Mouse (Mus musculus) heart, adult 8-10 months (tissue): ENCODE data around the gene Epha1. TPM values are rescaled to one million over a fixed set of nuclear protein-coding genes. Genes with fewer than 3 reads are reported as not detected.

Experiments
- DNase-seq: peaks from one replicate; pipeline ENCODE4 v3.0.0; 2022; ENCODE audit warnings: low spot score
- total RNA-seq, 4 experiments: library from RNA; stranded (reverse); gene quantifications; 2 replicates each; pipeline ENCODE4 v1.2.4; 2022

The Epha1 gene
- total RNA-seq, 4 experiments from 2014 or later, result 0.19 to 0.37 (median 0.27) TPM

DNA sequence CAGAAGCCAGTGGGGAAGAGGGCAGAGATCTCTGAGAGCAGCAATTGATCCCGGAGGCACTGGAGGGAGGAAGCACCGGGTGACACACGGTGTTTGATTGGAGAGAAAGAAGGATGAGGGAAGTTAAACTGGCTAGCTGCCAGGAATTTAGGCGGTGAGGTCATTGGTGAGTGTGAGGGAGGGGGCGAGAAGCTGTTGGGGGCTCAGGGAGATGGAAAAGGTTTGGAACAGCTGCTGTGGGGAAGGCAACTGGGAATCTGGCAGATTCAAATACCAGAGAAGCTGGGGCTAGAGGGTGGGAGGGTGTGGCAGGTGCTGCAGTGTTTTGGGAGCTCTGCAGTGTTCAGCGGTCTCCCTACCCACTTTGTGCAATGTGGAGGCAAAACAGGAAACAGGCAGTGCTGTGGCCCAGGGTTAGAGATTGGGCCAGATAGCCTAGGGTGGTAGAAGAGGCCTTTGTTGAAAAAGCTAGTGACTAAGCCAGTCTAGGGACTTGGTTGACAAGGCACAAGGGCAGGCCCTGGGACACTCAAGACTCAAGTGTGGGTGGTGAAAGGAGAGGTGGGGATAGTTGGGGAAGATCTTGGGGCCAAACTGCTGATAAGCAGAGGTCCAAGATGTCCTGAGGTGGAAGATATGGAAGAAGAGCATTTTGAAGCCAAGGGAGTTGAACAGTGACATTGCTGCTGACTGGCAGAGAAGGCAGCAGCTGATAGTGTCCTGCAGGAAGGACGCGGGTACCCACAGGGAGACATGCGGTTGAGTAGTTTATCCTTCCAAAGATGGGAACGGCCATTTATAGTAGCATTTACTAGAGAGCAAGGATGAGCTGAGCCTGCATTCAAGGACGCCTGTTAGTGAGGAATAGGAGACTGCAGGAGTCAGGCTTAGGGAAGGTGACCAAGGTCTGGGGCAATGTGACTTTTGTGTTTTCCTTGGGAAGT, 18.7 kb downstream of the Epha1 start:
- no peak for DNase-seq

DNA sequence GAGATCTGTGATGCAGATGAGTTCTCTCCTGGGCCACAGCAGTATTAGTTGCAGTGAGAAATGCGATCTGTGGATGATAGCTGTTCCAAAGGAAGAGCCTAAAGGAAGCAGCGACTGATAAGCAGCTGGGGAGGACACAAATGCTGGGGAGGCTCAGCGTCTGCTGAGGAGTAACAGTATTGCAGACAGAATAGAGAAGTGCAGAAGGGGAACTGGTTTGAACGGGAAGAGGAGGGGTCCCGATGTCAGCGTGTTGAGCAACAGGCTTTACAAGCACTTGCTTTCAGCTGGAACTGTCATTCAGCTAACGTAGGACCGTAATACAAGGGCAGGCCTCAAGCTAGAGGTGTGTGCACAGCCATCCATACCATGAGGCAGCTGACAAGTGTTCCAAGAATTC, 19.9 kb downstream of the Epha1 start:
- DNase-seq, result no peak

DNA sequence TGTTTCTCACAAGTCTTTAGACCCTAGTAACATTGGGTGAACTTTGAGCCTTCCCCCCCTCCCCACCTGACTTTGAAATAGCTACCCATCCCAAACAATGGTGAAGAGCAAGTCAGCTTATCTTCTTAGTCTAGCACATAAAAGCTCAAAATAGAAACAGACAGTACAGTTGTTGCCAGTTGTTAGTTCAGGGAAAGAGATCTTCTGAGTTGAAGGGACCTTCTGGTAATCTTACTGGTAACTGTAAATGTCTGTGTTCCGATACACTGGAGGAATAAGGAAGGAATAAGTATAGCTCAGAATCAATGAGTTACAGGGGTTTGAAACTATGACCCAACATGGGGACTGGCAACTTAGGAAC, 20.6 kb downstream of the Epha1 start:
- no peak for DNase-seq

DNA sequence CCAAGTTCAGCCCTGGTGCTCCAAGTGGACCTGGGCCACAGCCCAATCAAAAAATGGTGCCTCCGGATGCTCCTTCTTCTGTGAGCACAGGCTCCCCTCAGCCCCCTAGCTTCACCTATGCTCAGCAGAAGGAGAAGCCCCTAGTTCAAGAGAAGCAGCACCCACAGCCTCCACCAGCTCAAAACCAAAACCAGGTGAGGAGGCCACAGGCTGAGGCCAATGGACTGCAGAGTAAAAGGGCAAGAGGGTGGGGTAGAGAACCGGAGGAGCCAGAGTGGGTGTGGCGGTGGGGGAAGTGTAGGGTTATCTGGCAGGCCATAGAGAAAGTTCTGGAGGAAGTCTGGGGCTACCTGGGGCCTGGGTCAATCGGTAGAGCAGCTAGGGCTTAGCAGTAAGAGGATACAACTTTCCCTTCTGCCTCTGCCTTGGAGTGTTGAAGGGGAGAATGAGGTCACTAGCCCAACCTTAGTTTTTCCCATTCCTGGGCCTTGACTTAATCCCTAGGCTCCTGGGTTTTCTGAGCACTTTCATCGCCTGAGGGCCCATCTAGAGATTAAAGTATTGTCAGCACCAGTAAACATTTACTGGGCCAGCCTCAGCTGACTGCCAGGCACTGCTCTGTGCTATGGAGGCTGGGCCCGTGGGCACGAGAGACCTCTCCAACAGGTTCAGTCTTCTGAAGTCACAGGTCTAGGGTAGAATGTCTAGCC, 21.1 kb downstream of the Epha1 start:
- no peak for DNase-seq

DNA sequence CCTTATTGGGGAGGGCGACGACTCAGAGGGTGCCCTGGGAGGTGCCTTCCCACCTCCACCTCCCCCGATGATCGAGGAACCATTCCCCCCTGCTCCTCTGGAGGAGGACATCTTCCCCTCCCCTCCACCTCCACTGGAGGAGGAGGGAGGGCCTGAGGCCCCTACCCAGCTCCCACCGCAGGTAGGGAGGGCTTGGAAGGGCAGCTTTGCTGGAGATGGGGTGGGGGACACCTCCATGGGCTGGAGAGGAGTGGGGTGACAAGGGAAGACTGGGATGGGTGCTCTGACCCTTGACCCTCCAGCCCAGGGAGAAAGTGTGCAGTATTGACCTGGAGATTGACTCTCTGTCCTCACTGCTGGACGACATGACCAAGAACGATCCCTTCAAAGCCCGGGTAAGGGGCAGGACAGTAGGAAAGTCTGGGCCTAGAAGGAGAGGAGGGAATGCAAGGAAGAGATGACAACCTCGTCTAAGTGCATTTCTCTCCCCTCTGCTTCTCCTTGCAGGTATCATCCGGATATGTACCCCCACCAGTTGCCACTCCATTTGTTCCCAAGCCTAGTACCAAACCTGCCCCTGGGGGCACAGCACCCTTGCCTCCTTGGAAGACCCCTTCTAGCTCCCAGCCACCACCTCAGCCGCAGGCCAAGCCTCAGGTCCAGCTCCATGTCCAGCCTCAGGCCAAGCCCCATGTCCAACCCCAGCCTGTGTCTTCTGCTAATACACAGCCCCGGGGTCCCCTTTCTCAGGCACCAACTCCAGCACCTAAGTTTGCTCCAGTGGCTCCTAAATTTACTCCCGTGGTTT, 21.9 kb downstream of the Epha1 start:
- DNase-seq, result no peak

DNA sequence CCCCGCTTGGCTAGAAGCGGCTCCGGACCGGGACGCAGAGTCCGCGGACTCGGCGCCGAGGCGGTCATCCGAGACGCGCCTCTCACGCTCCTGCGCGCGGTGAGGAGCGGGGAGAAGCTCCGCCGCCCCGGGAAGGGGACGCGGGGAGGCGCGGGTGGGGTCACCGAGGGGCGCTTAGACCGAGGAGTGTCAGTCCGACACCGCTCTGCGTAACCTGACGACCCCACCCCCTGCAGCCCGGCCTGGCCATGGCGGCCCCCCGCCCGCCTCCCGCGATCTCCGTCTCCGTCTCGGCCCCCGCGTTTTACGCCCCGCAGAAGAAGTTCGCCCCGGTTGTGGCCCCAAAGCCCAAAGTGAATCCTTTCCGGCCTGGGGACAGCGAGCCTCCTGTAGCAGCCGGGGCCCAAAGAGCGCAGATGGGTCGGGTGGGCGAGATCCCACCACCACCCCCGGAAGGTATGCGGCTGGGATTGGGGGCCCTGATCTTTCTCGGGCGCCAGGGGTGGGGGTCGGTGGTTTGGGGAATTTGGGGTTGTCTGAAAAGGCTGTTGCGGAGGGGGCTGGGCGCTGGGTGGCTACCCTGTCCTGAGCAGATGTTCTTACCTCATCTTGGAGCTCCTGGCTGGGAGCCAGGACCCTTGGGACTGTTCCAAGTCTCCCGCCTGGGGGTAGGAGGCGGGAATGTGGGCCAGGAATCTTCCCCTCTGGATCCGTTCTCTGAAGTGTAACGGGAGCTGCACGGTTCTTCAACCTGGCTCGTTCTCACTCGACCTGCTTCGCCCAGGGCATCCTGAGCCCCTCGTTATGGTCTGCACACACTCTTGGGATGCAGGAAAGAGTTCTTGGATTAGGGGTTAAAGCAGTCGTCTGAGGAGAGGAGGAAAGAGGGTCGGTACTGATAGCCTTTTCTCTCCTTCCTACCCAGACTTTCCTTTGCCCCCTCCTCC, 22.8 kb downstream of the Epha1 start:
- peak; percentile 81 for DNase-seq

DNA sequence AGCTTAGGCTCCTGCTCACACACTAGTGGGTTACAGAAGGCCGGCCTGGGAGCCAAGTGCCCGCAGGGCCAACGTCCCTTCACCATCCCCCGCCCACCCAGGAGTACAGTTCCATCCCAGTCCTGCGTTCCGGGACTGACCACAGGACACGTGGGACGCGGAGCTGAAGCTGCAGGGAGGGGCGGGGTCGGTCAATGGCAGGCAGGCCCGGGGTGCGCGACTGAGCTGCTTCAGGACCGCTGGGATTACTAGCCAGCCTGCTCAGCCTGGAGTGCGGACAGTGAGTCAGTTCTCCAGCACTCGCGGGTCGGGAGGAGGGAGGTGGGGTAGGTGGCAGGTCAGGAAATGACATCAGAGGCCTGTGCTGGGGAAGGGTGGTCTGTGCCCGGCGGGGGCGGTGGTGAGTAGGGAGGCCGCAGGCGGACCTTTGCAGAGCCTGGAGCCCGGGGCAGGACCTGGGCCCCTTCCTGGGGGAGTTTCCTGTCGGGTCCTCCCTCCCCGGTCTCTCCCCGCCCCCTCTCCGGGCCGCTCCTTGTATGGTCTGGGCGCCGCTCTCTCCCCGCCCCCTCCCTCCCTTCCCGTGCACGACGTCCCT, 23.5 kb downstream of the Epha1 start, which contains the start of gene Zyx:
Gene Zyx (plus strand): TSS at position 205 of the 595 bp plus-strand sequence.
- DNase-seq, result peak; percentile 95

DNA sequence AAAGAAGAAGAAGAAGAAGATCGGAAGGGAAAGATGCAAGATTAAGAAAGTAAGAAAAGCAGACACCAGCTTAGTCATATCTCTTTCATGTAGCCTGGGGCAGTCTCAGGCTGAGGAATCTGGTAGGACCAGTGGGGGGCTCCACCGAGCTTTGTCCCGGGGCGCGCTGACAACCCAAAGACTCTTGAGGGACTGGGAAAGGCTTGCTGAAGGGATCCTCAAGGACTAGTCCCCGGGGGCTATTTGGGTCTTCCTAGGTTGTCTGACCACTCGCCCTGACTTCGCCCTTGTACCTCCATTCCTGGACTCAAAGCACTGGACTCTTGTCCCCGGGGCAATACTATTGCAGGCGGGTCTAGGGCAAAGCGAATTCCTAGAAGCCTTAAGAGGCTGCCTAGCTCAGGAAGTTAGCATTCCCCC, 24.1 kb downstream of the Epha1 start:
- DNase-seq, result peak; percentile 87

DNA sequence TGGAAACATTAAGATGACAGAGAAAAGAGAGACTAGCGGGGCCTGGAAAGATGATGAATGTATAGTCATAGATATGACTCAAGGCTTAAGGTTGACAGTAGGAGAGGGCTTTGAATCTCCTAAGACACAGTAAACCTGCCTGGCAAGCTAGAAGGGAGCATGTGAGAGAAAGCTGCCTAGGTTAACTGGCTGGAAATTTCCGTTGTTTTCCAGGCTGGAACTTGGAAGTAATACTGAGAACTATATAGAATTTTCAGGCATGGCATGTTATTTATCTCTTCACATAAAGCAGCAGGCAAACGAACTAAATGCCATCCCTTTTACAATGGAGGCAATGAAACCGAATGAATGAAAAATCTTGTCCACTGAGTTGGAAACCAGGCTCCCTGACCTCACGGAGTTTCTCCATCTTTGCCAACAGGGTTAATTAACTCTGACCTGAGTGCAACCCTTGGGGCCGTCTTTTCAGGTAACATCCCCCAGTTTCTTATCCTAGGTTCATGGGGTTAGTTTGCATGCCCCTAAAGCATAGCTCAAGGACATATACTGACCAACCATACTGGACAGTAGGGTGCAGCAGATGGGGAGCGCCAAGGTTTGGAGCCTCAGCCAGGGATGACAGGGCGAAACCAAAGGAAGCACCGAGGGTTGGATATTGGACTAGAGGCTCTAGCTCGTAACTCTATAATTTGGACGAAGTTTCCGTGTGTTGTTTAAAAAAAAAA, 24.6 kb downstream of the Epha1 start:
- DNase-seq, result no peak

DNA sequence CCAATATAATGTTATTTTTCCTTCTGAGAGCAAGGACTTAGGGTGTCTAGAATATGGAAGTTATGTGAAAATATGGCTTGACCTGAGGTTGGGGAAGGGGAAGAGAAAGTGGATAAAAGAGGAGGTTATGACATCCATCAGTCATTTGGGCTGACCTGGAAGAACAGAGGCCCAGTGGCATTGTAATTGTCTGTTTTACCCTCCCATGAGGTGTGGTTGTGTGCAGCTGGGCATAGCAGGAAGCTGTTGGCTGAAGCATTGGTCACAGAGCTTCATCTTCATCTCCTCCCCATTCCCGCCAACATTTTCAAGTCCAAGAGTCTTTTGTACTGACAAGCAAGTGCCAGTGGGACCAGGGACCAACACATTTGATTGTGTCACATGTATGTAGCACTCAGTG, 28.8 kb downstream of the Epha1 start:
- no peak for DNase-seq

DNA sequence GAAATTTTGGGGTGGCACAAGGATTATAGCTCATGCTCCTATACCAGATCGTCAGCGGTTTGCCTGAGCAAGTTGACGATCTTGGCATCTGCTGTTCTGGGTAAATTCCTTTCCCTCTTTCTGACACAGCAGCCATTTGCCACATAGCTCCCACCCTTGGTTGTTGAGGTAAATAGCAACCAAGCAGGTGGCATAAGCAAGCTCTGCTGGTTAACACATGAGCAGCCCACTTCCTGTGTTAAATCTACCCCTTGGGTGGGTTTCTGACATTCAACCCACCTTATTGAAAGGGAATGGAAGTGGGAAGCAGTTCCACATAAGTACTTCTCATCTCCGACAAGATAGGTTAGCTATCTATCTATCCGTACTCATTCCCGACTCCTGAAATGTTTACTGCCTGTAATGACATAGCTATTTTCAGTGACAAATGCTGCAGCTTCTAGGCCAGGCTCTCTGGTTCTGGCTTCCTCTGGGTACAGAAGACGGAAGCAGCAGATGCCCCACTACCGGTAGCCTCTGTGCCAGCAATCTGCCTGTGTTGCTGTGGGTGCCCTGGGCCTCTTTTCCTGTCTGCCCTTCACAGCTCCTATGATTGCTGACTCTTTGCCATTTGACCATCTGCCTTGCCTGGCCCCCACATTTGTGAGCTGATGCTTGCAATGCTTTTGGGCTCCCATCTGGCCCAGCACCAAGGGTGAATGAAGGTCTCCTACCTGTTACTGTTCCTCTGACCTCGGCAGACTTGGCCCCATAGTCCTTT, 29.5 kb downstream of the Epha1 start:
- no peak for DNase-seq

DNA sequence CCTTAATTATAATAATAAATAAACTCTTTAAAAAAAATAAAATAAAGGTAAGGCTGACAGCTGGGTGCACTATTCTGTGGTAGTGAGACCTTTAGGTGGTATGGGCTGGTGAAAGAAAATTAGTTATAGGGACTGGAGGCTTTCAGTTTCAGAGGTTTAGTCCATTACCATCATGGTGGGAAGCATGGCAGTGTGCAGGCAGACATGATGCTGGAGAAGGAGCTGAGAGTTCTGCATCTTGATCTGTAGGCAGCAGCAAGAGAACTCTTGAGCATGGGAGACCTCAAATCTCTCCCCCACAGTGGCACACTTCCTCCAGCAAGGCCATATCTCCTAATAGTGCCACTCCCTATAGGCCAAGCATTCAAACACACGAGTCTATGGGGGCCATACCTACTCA, 30.9 kb downstream of the Epha1 start:
- no peak for DNase-seq

DNA sequence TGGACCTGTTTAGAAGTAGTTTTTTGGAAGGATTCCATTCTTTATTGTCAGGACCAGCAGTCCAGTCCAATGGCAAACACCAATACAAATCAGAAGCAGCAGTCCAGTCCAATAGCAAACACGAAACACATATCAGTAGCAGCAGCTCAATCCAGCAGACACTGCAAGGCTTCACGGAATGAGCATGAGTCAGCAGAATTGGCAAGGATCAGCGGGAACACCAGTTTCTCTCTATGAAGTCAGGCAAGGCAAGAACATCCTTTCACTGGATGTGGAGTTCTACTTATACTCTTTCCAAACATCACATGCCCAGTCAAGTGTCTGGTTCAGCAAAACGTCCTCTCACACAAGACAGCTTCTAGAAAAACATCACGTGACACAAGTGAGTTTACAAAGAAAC, 33.1 kb downstream of the Epha1 start:
- DNase-seq, result no peak

DNA sequence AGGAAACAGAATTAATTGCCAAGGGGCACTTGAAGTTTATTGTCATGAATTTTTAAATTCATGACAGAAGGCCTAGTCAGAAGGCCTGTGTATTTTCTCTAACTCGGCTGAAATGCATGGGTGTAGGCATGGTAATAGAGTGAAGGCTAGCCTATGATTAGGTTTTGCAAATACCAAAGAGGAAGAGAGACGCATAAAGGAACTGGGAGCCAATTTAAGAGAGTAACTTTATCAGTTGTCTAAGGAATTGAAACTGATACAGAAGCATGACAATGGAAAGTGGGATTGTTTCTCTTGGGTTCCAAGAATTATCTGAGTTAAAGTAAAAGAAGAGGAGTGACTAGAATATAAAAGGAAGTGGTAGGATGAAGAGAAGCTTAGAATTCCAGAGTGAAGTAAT, 33.9 kb downstream of the Epha1 start:
- DNase-seq, result no peak

DNA sequence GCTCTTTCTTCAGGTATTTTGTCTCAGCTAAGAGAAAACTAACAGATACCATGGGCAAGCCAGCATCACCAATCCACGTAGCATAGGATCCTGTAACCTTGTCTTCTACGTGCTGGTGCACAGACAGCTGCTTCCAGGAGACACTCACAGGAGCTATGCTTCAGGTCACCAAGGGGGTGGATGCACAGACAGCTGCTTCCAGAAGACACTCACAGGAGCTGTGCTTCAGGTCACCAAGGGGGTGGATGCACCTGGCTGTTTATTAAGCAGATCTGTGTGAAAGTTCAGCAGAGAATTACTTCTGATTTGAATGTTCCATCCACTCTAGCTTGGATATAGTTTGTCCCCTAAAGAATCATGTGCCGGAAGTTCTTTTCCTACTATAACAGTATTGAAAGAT, 42.1 kb downstream of the Epha1 start:
- no peak for DNase-seq

DNA sequence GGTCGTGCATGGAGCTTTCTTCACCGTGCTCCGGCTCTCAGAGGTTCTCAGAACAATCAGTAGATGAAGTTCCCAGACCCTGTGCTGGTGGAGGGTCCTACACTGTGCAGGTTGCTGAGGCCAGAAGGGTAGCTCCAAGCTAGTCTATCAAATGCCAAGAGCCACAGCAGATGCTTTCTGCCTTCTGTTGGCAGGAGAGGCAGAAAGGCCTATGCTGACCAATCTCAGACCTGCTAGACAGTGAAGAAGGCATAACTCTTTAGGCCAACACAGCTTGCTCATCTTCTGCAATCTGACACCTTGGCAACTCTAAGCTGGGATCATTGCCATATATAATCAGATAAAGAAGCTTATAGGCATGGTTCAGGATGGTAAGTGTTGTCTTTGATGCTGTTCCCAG, 42.9 kb downstream of the Epha1 start:
- no peak for DNase-seq

DNA sequence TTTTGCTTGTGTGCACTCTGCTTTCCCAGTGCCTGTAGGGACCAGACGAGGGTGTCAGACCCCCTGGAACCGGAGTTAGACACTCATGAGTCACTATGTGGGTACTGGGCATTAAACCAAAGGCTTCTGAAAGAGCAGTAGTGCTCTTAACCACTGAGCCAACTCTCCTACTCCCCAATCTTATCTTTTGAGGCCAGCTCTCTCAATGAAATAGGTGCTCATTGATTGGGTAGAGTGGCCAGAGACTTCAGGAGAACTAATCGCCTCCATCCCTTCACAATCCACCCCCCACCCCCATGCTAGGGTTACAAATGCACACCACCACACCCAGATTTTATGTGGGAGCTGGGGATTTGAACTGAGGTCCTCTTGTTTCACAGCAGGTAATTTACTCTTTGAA, 44.3 kb downstream of the Epha1 start:
- no peak for DNase-seq

DNA sequence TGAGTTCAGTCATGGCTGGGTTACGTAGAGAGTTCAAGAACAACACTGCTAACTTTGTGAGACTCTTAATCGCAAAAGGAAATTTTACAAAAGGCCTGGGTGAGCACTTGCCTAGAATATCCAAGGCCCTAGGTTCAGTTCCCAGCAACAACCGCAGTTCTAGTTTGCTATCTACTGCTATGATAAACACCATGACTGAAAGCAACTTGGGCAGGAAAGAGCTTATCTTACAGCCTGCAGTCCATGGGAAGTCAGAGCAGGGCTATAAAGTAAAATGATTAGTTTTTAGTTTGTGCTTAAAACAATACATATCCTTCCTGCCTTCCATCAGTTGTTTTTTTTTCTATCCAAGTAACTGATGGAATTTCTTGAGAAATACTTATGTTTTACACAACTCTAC, 46.6 kb downstream of the Epha1 start:
- DNase-seq, result no peak

DNA sequence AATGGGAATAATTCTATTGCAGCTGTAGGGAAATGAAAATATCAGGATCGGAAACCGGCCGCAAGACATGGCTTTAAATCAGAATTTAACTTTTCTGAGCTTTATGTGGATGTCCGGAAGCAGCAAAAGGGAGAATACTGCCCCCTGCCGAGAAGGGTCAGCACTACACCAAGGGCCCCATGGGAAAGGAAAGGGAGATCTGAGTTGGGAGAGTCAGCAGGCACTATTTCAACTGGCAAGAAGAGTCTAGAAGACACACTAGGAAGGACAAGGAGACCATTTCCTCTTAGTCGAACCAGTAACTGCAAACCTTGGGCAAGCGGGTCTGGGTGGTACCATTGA, 47.8 kb downstream of the Epha1 start:
- DNase-seq, result peak; percentile 78
